Mouse (Mus musculus): ENCODE data around the gene Prcd. TPM values are rescaled to one million over a fixed set of nuclear protein-coding genes. Genes with fewer than 3 reads are reported as not detected.
A peak's percentile ranks its signal among the peaks of the same experiment; 100 is the strongest.

Gene Prcd
- polyA plus RNA-seq, 1 experiment from 2014 or later = 0.86 TPM

- no peak for ATAC-seq (ENCODE audit: insufficient number of reproducible peaks, insufficient read depth, low FRiP score, low TSS enrichment)
- Histone ChIP-seq H3K9me3 (no peaks in the 10 kb centered on the region), H3K4me3 (no peak overlapping the region), H3K36me3 (no peaks in the 10 kb centered on the region), H3K27me3 (0 out of 2 replicates have a peak, but pooled peaks cover 4% of the 10 kb centered on the region), H3K9ac (no peak overlapping the region), H3K4me2 (replicated peaks) (peak overlapping the region; percentile 51; the same call in 1 of the 2 replicates), H3K4me1 (peaks cover 55% of the 10 kb centered on the region), H3K27ac (peak overlapping the region; percentile 48; the same call in 1 of the 2 replicates)
- WGBS = 37% methylated on average over 21 of the region's 21 CpGs
These were observed 8.9 kb upstream of the Prcd start for GRCm38 (mm10) chr11:116644225-116645112.

GRCm38 (mm10) chr11:116645446-116646110 is 7.8 kb upstream of the Prcd start:
- no peak overlapping the region for H3K4me2 ChIP-seq (replicated peaks)
- H3K36me3 ChIP-seq = no peaks in the 10 kb centered on the region
- no peaks in the 10 kb centered on the region for H3K9me3 ChIP-seq
- H3K27me3 ChIP-seq = 0 out of 2 replicates have a peak, but pooled peaks cover 8% of the 10 kb centered on the region
- no peak overlapping the region for H3K4me3 ChIP-seq
- peak overlapping the region; percentile 51; the same call in 1 of the 2 replicates for H3K27ac ChIP-seq
- H3K4me1 ChIP-seq = peaks cover 55% of the 10 kb centered on the region
- 20% methylated on average over 8 of the region's 8 CpGs for WGBS
- H3K9ac ChIP-seq = no peak overlapping the region
- peak; percentile 7; the same call in 1 of the 2 replicates for ATAC-seq (ENCODE audit: insufficient number of reproducible peaks, insufficient read depth, low FRiP score, low TSS enrichment)

GRCm38 (mm10) chr11:116646136-116646535 is 7.2 kb upstream of the Prcd start:
- Histone ChIP-seq H3K4me1 (peaks cover 55% of the 10 kb centered on the region), H3K4me3 (no peak overlapping the region), H3K9ac (no peak overlapping the region), H3K27ac (no peak overlapping the region), H3K9me3 (no peaks in the 10 kb centered on the region), H3K4me2 (replicated peaks) (no peak overlapping the region), H3K27me3 (0 out of 2 replicates have a peak, but pooled peaks cover 8% of the 10 kb centered on the region), H3K36me3 (no peaks in the 10 kb centered on the region)
- WGBS = 49% methylated on average over 11 of the region's 11 CpGs
- ATAC-seq (ENCODE audit: insufficient number of reproducible peaks, insufficient read depth, low FRiP score, low TSS enrichment) = no peak

GRCm38 (mm10) chr11:116646771-116647170 is 6.6 kb upstream of the Prcd start:
- Histone ChIP-seq H3K27ac (no peak overlapping the region), H3K27me3 (0 out of 2 replicates have a peak, but pooled peaks cover 7% of the 10 kb centered on the region), H3K4me2 (replicated peaks) (no peak overlapping the region), H3K36me3 (no peaks in the 10 kb centered on the region), H3K4me3 (no peak overlapping the region), H3K9ac (no peak overlapping the region), H3K4me1 (peaks cover 60% of the 10 kb centered on the region), H3K9me3 (no peaks in the 10 kb centered on the region)
- no peak for ATAC-seq (ENCODE audit: insufficient number of reproducible peaks, insufficient read depth, low FRiP score, low TSS enrichment)
- 70% methylated on average over 7 of the region's 7 CpGs for WGBS

- WGBS = 27% methylated on average over 11 of the region's 11 CpGs
- Histone ChIP-seq H3K4me1 (peaks cover 64% of the 10 kb centered on the region), H3K4me3 (no peak overlapping the region), H3K36me3 (no peaks in the 10 kb centered on the region), H3K9me3 (no peaks in the 10 kb centered on the region), H3K4me2 (replicated peaks) (no peak overlapping the region), H3K27me3 (peaks cover 7% of the 10 kb centered on the region), H3K27ac (peak overlapping the region; percentile 80), H3K9ac (no peak overlapping the region)
- peak; percentile 23; the same call in 1 of the 2 replicates for ATAC-seq (ENCODE audit: insufficient number of reproducible peaks, insufficient read depth, low FRiP score, low TSS enrichment)
These were observed 5.9 kb upstream of the Prcd start for GRCm38 (mm10) chr11:116647340-116647991.

GRCm38 (mm10) chr11:116648213-116648921 is 5.0 kb upstream of the Prcd start:
- H3K4me1 ChIP-seq = peaks cover 72% of the 10 kb centered on the region
- no peaks in the 10 kb centered on the region for H3K36me3 ChIP-seq
- peaks cover 16% of the 10 kb centered on the region for H3K27me3 ChIP-seq
- H3K4me2 ChIP-seq (replicated peaks) = no peak overlapping the region
- H3K4me3 ChIP-seq = no peak overlapping the region
- peak overlapping the region; percentile 80 for H3K27ac ChIP-seq
- H3K9ac ChIP-seq = no peak overlapping the region; the same call in 1 of the 2 replicates
- no peak for ATAC-seq (ENCODE audit: insufficient number of reproducible peaks, insufficient read depth, low FRiP score, low TSS enrichment)
- 27% methylated on average over 18 of the region's 18 CpGs for WGBS
- no peaks in the 10 kb centered on the region for H3K9me3 ChIP-seq

GRCm38 (mm10) chr11:116648976-116649375 is 4.4 kb upstream of the Prcd start:
- H3K27ac ChIP-seq = no peak overlapping the region
- ATAC-seq (ENCODE audit: insufficient number of reproducible peaks, insufficient read depth, low FRiP score, low TSS enrichment) = no peak
- no peak overlapping the region for H3K4me2 ChIP-seq (replicated peaks)
- H3K27me3 ChIP-seq = peaks cover 16% of the 10 kb centered on the region
- WGBS = 60% methylated on average over 10 of the region's 10 CpGs
- H3K36me3 ChIP-seq = no peaks in the 10 kb centered on the region
- no peak overlapping the region; the same call in 1 of the 2 replicates for H3K9ac ChIP-seq
- no peak overlapping the region for H3K4me3 ChIP-seq
- H3K4me1 ChIP-seq = peaks cover 70% of the 10 kb centered on the region
- H3K9me3 ChIP-seq = no peaks in the 10 kb centered on the region

- 87% methylated on average over 13 of the region's 13 CpGs for WGBS
- no peaks in the 10 kb centered on the region for H3K36me3 ChIP-seq
- peaks cover 24% of the 10 kb centered on the region for H3K27me3 ChIP-seq
- no peak overlapping the region; the same call in 1 of the 2 replicates for H3K9ac ChIP-seq
- ATAC-seq (ENCODE audit: insufficient number of reproducible peaks, insufficient read depth, low FRiP score, low TSS enrichment) = no peak
- peaks cover 70% of the 10 kb centered on the region for H3K4me1 ChIP-seq
- no peak overlapping the region for H3K4me3 ChIP-seq
- no peak overlapping the region for H3K27ac ChIP-seq
- no peak overlapping the region for H3K4me2 ChIP-seq (replicated peaks)
- no peaks in the 10 kb centered on the region for H3K9me3 ChIP-seq
These were observed 3.5 kb upstream of the Prcd start for GRCm38 (mm10) chr11:116649711-116650337.

- no peak for ATAC-seq (ENCODE audit: insufficient number of reproducible peaks, insufficient read depth, low FRiP score, low TSS enrichment)
- H3K4me1 ChIP-seq = peaks cover 62% of the 10 kb centered on the region
- no peaks in the 10 kb centered on the region for H3K36me3 ChIP-seq
These were observed 2.5 kb upstream of the Prcd start for GRCm38 (mm10) chr11:116650811-116651210.

GRCm38 (mm10) chr11:116651339-116651738 is 2.0 kb upstream of the Prcd start:
- Histone ChIP-seq H3K27ac (no peak overlapping the region), H3K4me2 (replicated peaks) (no peak overlapping the region), H3K9me3 (no peaks in the 10 kb centered on the region), H3K4me1 (peaks cover 57% of the 10 kb centered on the region), H3K27me3 (peaks cover 31% of the 10 kb centered on the region), H3K36me3 (no peaks in the 10 kb centered on the region), H3K4me3 (no peak overlapping the region), H3K9ac (no peak overlapping the region)
- no peak for ATAC-seq (ENCODE audit: insufficient number of reproducible peaks, insufficient read depth, low FRiP score, low TSS enrichment)
- WGBS = 76% methylated on average over 8 of the region's 8 CpGs

More at GRCm38 (mm10) chr11:116650811-116651210, 2.5 kb upstream of the Prcd start:
- no peak overlapping the region for H3K4me3 ChIP-seq
- 77% methylated on average over 8 of the region's 8 CpGs for WGBS
- no peak overlapping the region for H3K9ac ChIP-seq
- no peak overlapping the region for H3K4me2 ChIP-seq (replicated peaks)
- no peaks in the 10 kb centered on the region for H3K9me3 ChIP-seq
- no peak overlapping the region for H3K27ac ChIP-seq
- H3K27me3 ChIP-seq = peaks cover 27% of the 10 kb centered on the region

Measured in embryonic facial prominence, embryonic 12.5 days (tissue).